Mouse (Mus musculus) megakaryocyte, adult 5-6 weeks (primary cell): Measurements from ENCODE around the gene Sry. TPM values are rescaled to one million over a fixed set of nuclear protein-coding genes. Genes with fewer than 3 reads are reported as not detected.

Source experiments
- ATAC-seq: 2 replicates; pipeline ENCODE4 v1.8.0; 2016; ENCODE audit warnings: mild to moderate bottlenecking, inconsistent platforms; ENCODE audit not compliant: poor library complexity, severe bottlenecking
- total RNA-seq, 2 experiments: library from RNA; stranded (forward) in 1 of 2; stranded (reverse) in 1 of 2; fragments of 153-499, 151-499 nt in 1 of 2; fragments of 221-1000, 200-1000 nt in 1 of 2; gene quantifications; 2 replicates each; pipeline versions ENCODE4 v1.2.3 to v1.2.4; 2015 to 2017

The Sry gene
- total RNA-seq (2015) = not detected in 2 replicates
- not detected in 2 replicates for total RNA-seq (2017)

GRCm38 (mm10) chrY:2663558-2663957 lies at the start of gene Sry:
Gene Sry, minus strand, starts transcription at chrY:2663658.
- no peak for ATAC-seq

Other genes with a start within 250 kb of the Sry start
- gene H2al2c, start 64.6 kb downstream of the Sry start, total RNA-seq (2015) = not detected in 2 replicates
- not detected in 2 replicates for gene H2al2c, start 64.6 kb downstream of the Sry start, total RNA-seq (2017)
- not detected in 2 replicates for gene H2al2b, start 57.0 kb upstream of the Sry start, total RNA-seq (2015)
- not detected in 2 replicates for gene H2al2b, start 57.0 kb upstream of the Sry start, total RNA-seq (2017)
- gene Gm4064, start 132.5 kb upstream of the Sry start, total RNA-seq (2015) = not detected in 2 replicates
- not detected in 2 replicates for gene Gm4064, start 132.5 kb upstream of the Sry start, total RNA-seq (2017)
- not detected in 2 replicates for gene Rbmy, start 167.0 kb upstream of the Sry start, total RNA-seq (2015)
- not detected in 2 replicates for gene Rbmy, start 167.0 kb upstream of the Sry start, total RNA-seq (2017)
- not detected in 2 replicates for gene Gm10256, start 167.0 kb upstream of the Sry start, total RNA-seq (2015)
- not detected in 2 replicates for gene Gm10256, start 167.0 kb upstream of the Sry start, total RNA-seq (2017)
- not detected in 2 replicates for gene Gm10352, start 237.3 kb upstream of the Sry start, total RNA-seq (2015)
- not detected in 2 replicates for gene Gm10352, start 237.3 kb upstream of the Sry start, total RNA-seq (2017)